Mouse (Mus musculus): ENCODE measurements at regions not wholly inside any gene's neighbourhood (a gene's known extent, or its start where the extent isn't known, plus 50 kb on each side); places are given as distances from the start of the nearest gene placed in this dataset.

DNA sequence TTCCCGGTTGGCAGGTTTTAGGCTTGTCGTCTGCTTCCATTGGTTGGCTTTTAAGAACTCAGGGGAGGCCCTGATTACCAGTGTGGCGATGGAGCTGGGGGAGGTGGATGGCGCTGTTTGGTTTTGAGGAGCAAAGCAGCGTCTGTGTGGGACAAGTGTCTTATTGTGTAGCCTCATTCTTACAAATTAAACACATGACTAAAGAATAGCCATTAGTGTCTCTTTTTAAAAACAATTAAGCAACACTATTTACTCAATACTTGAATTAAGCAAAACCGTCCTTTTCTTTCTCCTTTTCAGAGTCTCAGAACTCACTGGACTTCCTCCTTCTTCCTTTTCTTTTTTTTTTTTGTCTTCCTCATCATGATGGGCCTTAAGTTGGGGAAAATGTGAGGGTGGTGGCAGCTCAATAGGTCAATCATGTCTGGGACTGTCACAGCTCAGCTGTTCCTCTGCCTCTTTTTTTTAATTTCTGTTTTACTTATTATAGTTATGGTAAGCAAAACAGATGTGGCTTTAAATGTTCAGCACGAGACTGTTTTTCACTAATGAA is 89.1 kb downstream of the Kcnrg start:
- Histone ChIP-seq H3K4me1 (ENCODE audit: insufficient read depth, low read length) (no peaks in the 10 kb centered on the region), H3K4me3 (ENCODE audit: low read length) (no peak overlapping the region), H3K9ac (replicated peaks; ENCODE audit: low read length) (no peak overlapping the region), H3K4me2 (ENCODE audit: low read depth, low read length) (no peak overlapping the region), H3K36me3 (ENCODE audit: insufficient read depth, low read length) (no peaks in the 10 kb centered on the region), H3K27ac (no peak overlapping the region), H3K9me3 (ENCODE audit: low read length) (no peaks in the 10 kb centered on the region), H3K27me3 (ENCODE audit: insufficient read depth, low read length) (no peaks in the 10 kb centered on the region; the same call in 1 of the 2 replicates)
- DNase-seq (ENCODE audit: low spot score) = no peak
- no peak for TF ChIP-seq CTCF (IDR thresholded peaks at IDR 0.05; ENCODE audit: low read depth)
- no peak for ATAC-seq
- 64% methylated on average over 7 of the region's 7 CpGs for WGBS

DNA sequence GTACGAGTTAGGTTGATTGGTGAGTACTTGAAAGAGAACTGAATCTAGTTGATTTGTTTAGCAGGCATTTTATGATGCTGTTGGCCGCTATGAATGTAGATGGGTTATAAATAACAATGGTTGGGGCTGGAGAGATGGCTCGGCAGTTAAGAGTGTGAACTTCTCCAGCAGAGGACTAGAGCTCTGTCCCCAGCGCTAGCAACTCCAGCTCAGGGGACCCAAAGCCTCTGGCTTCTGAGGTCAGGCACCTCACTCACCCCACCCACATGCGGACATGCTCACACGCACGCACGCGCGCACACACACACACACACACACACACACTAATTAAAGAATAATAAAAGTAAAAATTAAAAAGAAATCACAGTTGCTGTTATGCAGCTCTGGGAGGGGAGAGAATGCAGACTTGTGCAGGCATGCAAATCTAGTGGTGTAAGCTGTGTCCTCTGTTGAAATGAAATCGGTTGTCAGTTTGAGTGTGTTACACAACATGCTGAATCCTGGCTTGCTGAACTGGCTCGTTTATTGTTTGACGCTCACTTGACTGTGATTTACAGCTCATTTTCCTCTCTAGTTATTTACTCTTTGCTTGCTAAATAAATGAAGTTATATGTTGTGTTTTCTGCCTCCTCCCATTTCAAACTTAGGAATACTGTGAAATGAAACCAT is 89.8 kb downstream of the Kcnrg start:
- Histone ChIP-seq H3K9me3 (ENCODE audit: low read length) (no peaks in the 10 kb centered on the region), H3K4me1 (ENCODE audit: insufficient read depth, low read length) (no peaks in the 10 kb centered on the region), H3K4me3 (ENCODE audit: low read length) (no peak overlapping the region), H3K27ac (no peak overlapping the region), H3K9ac (replicated peaks; ENCODE audit: low read length) (no peak overlapping the region), H3K27me3 (ENCODE audit: insufficient read depth, low read length) (no peaks in the 10 kb centered on the region), H3K36me3 (ENCODE audit: insufficient read depth, low read length) (no peaks in the 10 kb centered on the region), H3K4me2 (ENCODE audit: low read depth, low read length) (no peak overlapping the region)
- TF ChIP-seq CTCF (IDR thresholded peaks at IDR 0.05; ENCODE audit: low read depth) = no peak
- 80% methylated on average over 13 of the region's 13 CpGs for WGBS
- DNase-seq (ENCODE audit: low spot score) = no peak
- no peak for ATAC-seq

GRCm38 (mm10) chr14:61697704-61698103 is 90.4 kb downstream of the Kcnrg start:
- H3K9me3 ChIP-seq (ENCODE audit: low read length) = no peaks in the 10 kb centered on the region
- ATAC-seq (no peak), DNase-seq (ENCODE audit: low spot score) (no peak)
- no peak overlapping the region for H3K9ac ChIP-seq (replicated peaks; ENCODE audit: low read length)
- 72% methylated on average over 10 of the region's 10 CpGs for WGBS
- H3K4me1 ChIP-seq (ENCODE audit: insufficient read depth, low read length) = no peaks in the 10 kb centered on the region
- no peak overlapping the region for H3K4me3 ChIP-seq (ENCODE audit: low read length)
- H3K27me3 ChIP-seq (ENCODE audit: insufficient read depth, low read length) = no peaks in the 10 kb centered on the region
- no peak overlapping the region for H3K4me2 ChIP-seq (ENCODE audit: low read depth, low read length)
- no peak overlapping the region for H3K27ac ChIP-seq
- H3K36me3 ChIP-seq (ENCODE audit: insufficient read depth, low read length) = no peaks in the 10 kb centered on the region
- TF ChIP-seq CTCF (IDR thresholded peaks at IDR 0.05; ENCODE audit: low read depth) = no peak

GRCm38 (mm10) chr14:61698358-61699055 is 91.2 kb downstream of the Kcnrg start:
- DNase-seq (ENCODE audit: low spot score) (no peak), ATAC-seq (no peak)
- H3K9me3 ChIP-seq (ENCODE audit: low read length) = no peaks in the 10 kb centered on the region
- no peak overlapping the region for H3K4me3 ChIP-seq (ENCODE audit: low read length)
- no peak overlapping the region for H3K9ac ChIP-seq (replicated peaks; ENCODE audit: low read length)
- no peaks in the 10 kb centered on the region for H3K27me3 ChIP-seq (ENCODE audit: insufficient read depth, low read length)
- H3K36me3 ChIP-seq (ENCODE audit: insufficient read depth, low read length) = no peaks in the 10 kb centered on the region
- H3K4me1 ChIP-seq (ENCODE audit: insufficient read depth, low read length) = no peaks in the 10 kb centered on the region
- 66% methylated on average over 12 of the region's 12 CpGs for WGBS
- no peak overlapping the region for H3K4me2 ChIP-seq (ENCODE audit: low read depth, low read length)
- H3K27ac ChIP-seq = no peak overlapping the region
- TF ChIP-seq CTCF (IDR thresholded peaks at IDR 0.05; ENCODE audit: low read depth) = no peak

DNA sequence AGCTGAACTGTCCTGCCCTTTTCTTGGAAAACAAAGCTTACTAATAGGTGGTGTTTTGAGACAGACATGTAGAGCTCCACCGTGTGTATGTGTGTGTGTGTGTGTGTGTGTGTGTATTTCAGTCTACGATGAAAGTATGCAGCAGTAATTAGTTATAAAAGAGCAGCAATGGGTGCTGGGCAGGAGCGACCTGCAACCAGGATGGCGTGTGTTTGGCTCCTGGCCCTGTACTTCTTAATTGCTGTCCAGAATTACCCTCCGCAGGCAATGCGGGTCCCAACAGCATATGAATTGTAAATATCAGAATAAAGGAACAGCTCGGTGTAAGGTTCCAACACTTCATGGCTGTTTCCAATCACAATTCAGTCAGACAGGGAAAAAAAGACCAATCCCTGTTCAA is 92.4 kb downstream of the Kcnrg start:
- Histone ChIP-seq H3K4me3 (ENCODE audit: low read length) (no peak overlapping the region), H3K9me3 (ENCODE audit: low read length) (no peaks in the 10 kb centered on the region), H3K27ac (no peak overlapping the region), H3K27me3 (ENCODE audit: insufficient read depth, low read length) (no peaks in the 10 kb centered on the region), H3K9ac (replicated peaks; ENCODE audit: low read length) (no peak overlapping the region), H3K4me1 (ENCODE audit: insufficient read depth, low read length) (no peaks in the 10 kb centered on the region), H3K4me2 (ENCODE audit: low read depth, low read length) (no peak overlapping the region), H3K36me3 (ENCODE audit: insufficient read depth, low read length) (no peaks in the 10 kb centered on the region)
- DNase-seq (ENCODE audit: low spot score) = no peak
- WGBS = 65% methylated on average over 7 of the region's 7 CpGs
- ATAC-seq = no peak
- TF ChIP-seq CTCF (IDR thresholded peaks at IDR 0.05; ENCODE audit: low read depth) = no peak

DNA sequence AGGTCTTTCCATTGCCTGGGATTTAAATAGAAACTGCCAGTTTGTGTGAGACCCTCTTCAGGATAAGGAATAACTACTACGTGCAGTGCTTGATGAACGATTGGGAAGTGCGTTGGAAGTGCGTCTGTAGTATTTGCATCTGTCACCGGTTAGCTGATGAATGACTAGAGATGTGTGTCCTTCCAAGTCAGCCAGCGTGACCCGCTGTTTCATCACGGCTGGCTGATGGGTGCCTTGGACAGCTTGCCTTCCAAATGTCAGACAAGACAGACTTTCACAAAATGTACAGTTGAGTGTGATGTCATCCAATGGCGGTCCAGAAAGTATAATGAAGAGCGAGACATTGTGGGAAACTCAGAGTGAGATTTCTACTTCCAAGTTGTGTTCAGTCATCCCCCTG is 93.9 kb downstream of the Kcnrg start:
- ATAC-seq (no peak), DNase-seq (ENCODE audit: low spot score) (no peak)
- Histone ChIP-seq H3K9me3 (ENCODE audit: low read length) (no peaks in the 10 kb centered on the region), H3K36me3 (ENCODE audit: insufficient read depth, low read length) (no peaks in the 10 kb centered on the region), H3K4me3 (ENCODE audit: low read length) (no peak overlapping the region), H3K27ac (no peak overlapping the region), H3K9ac (replicated peaks; ENCODE audit: low read length) (no peak overlapping the region), H3K4me2 (ENCODE audit: low read depth, low read length) (no peak overlapping the region), H3K27me3 (ENCODE audit: insufficient read depth, low read length) (no peaks in the 10 kb centered on the region), H3K4me1 (ENCODE audit: insufficient read depth, low read length) (no peaks in the 10 kb centered on the region)
- 73% methylated on average over 10 of the region's 10 CpGs for WGBS
- no peak for TF ChIP-seq CTCF (IDR thresholded peaks at IDR 0.05; ENCODE audit: low read depth)

- ATAC-seq (no peak), DNase-seq (ENCODE audit: low spot score) (no peak)
- H3K4me2 ChIP-seq (ENCODE audit: low read depth, low read length) = no peak overlapping the region
- no peak overlapping the region for H3K9ac ChIP-seq (replicated peaks; ENCODE audit: low read length)
- H3K27ac ChIP-seq = no peak overlapping the region
- no peaks in the 10 kb centered on the region for H3K4me1 ChIP-seq (ENCODE audit: insufficient read depth, low read length)
- no peak overlapping the region for H3K4me3 ChIP-seq (ENCODE audit: low read length)
- WGBS = 64% methylated on average over 3 of the region's 3 CpGs
- H3K36me3 ChIP-seq (ENCODE audit: insufficient read depth, low read length) = no peaks in the 10 kb centered on the region
- no peaks in the 10 kb centered on the region for H3K27me3 ChIP-seq (ENCODE audit: insufficient read depth, low read length)
- H3K9me3 ChIP-seq (ENCODE audit: low read length) = no peaks in the 10 kb centered on the region
- no peak for TF ChIP-seq CTCF (IDR thresholded peaks at IDR 0.05; ENCODE audit: low read depth)
Observed at GRCm38 (mm10) chr14:61703916-61704315, 96.7 kb downstream of the Kcnrg start.
